Mouse (Mus musculus) midbrain, postnatal 0 days (tissue): ENCODE results near the gene Emg1. TPM values are rescaled to one million over a fixed set of nuclear protein-coding genes. Genes with fewer than 3 reads are reported as not detected.
"Not testable (repeated sequence)": the region's sequence is repeated elsewhere in the genome, so short reads cannot be mapped to it uniquely, and the experiment has no call there.

Source experiments
- ATAC-seq: fragments of 200-750 bp; cut with Nextera tagmentation; 2 replicates; pipeline ENCODE4 v1.8.0; 2017; ENCODE audit warnings: moderate number of reproducible peaks, mild to moderate bottlenecking, moderate TSS enrichment, moderate library complexity; ENCODE audit not compliant: low FRiP score
- DNase-seq: peaks from one replicate; pipeline ENCODE4 v3.0.0-alpha.2; 2015; ENCODE audit warnings: low spot score
- H3K27ac ChIP-seq: fragments of 300-500 bp; sonication (generic); 2 replicates; pipeline ENCODE4 v1.5.1; 2014; ENCODE audit warnings: low read depth, mild to moderate bottlenecking, low read length, mixed read lengths
- H3K27me3 ChIP-seq: fragments of 300-500 bp; sonication (generic); 2 replicates; pipeline ENCODE4 v1.6.1; 2014; ENCODE audit warnings: low read length, control low read depth, mixed read lengths; ENCODE audit not compliant: insufficient read depth
- H3K36me3 ChIP-seq: fragments of 300-500 bp; sonication (generic); 2 replicates; pipeline ENCODE4 v1.6.1; 2014; ENCODE audit warnings: low read length, control low read depth, mixed read lengths; ENCODE audit not compliant: insufficient read depth
- H3K4me1 ChIP-seq: fragments of 300-500 bp; sonication (generic); 2 replicates; pipeline ENCODE4 v1.6.1; 2014; ENCODE audit warnings: mild to moderate bottlenecking, control low read depth, antibody characterized with exemption, low read length, mixed read lengths; ENCODE audit not compliant: insufficient read depth
- H3K4me2 ChIP-seq: fragments of 300-500 bp; sonication (generic); 2 replicates; pipeline ENCODE4 v1.6.1; 2014; ENCODE audit warnings: low read depth, mild to moderate bottlenecking, low read length, mixed read lengths; ENCODE audit not compliant: poor library complexity, severe bottlenecking
- H3K4me3 ChIP-seq: fragments of 300-500 bp; sonication (generic); 2 replicates; pipeline ENCODE4 v1.5.1; 2014; ENCODE audit warnings: low read depth, mild to moderate bottlenecking, low read length, moderate library complexity
- H3K9ac ChIP-seq: fragments of 300-500 bp; sonication (generic); replicated peaks from 2 replicates; pipeline ENCODE4 v1.6.1; 2014; ENCODE audit warnings: mild to moderate bottlenecking, low read length, moderate library complexity, mixed read lengths; ENCODE audit not compliant: poor library complexity, severe bottlenecking
- H3K9me3 ChIP-seq: fragments of 300-500 bp; sonication (generic); 2 replicates; pipeline ENCODE4 v1.6.1; 2016; ENCODE audit warnings: low read length, control low read depth
- CTCF ChIP-seq: IDR thresholded peaks from 2 replicates; pipeline ENCODE4 v1.5.1; 2016; ENCODE audit warnings: antibody characterized with exemption, mild to moderate bottlenecking
- WGBS: fragments of 180-500 bp; shearing (Covaris S2); extraction: QIAGEN DNeasy Blood & Tissue Kit; methylation state at CpG from one replicate; pipeline ENCODE4 v1.1.7; 2014; 5-methylcytosine and 5-hydroxymethylcytosine counted together
- polyA plus RNA-seq: library from polyadenylated mRNA; unstranded; fragments of >200 nt; fragmentation: Nextera tagmentation; extraction: Ambion mirVana; gene quantifications from 2 replicates; pipeline ENCODE4 v1.2.1, GENCODE M21; 2015
- total RNA-seq: library from RNA; depleted of rRNA; stranded (reverse); fragments of >200 nt; gene quantifications from 2 replicates; pipeline ENCODE4 v1.2.3, GENCODE M21; 2014

Emg1 gene
- total and polyA plus RNA-seq, 2 experiments from 2014 or later, result 89.8 to 99.9 TPM

- H3K4me3 ChIP-seq, result no peak overlapping the region
- H3K4me1 ChIP-seq, result 0 out of 2 replicates have a peak, but pooled peaks cover 3% of the 10 kb centered on the region
- TF ChIP-seq CTCF, result no peak
- H3K9me3 ChIP-seq, result no peaks in the 10 kb centered on the region
- 79% methylated on average over 15 of the region's 15 CpGs for WGBS
- H3K36me3 ChIP-seq, result no peaks in the 10 kb centered on the region
- H3K27ac ChIP-seq, result no peak overlapping the region
- ATAC-seq, result no peak
- no peak overlapping the region for H3K9ac ChIP-seq
- no peak overlapping the region for H3K4me2 ChIP-seq
- no peak for DNase-seq
- no peaks in the 10 kb centered on the region for H3K27me3 ChIP-seq
These were observed 18.6 kb downstream of the Emg1 start for GRCm38 (mm10) chr6:124693243-124693981.

- H3K4me3 ChIP-seq, result no peak overlapping the region
- H3K27ac ChIP-seq, result no peak overlapping the region
- DNase-seq (no peak), ATAC-seq (no peak)
- WGBS, result 99% methylated on average over 3 of the region's 3 CpGs
- H3K27me3 ChIP-seq, result no peaks in the 10 kb centered on the region
- H3K36me3 ChIP-seq, result no peaks in the 10 kb centered on the region
- no peak overlapping the region for H3K9ac ChIP-seq
- 0 out of 2 replicates have a peak, but pooled peaks cover 3% of the 10 kb centered on the region for H3K4me1 ChIP-seq
- H3K9me3 ChIP-seq, result no peaks in the 10 kb centered on the region
- TF ChIP-seq CTCF, result no peak
- H3K4me2 ChIP-seq, result no peak overlapping the region
These were observed 21.5 kb downstream of the Emg1 start for GRCm38 (mm10) chr6:124690517-124690916.

GRCm38 (mm10) chr6:124689011-124689410, 23.0 kb downstream of the Emg1 start:
- Histone ChIP-seq H3K4me2 (no peak overlapping the region), H3K27me3 (no peaks in the 10 kb centered on the region), H3K4me1 (no peaks in the 10 kb centered on the region), H3K27ac (no peak overlapping the region), H3K9me3 (no peaks in the 10 kb centered on the region), H3K36me3 (no peaks in the 10 kb centered on the region), H3K4me3 (no peak overlapping the region), H3K9ac (no peak overlapping the region)
- ATAC-seq, result no peak
- DNase-seq, result no peak
- no peak for TF ChIP-seq CTCF
- 94% methylated on average over 3 of the region's 3 CpGs for WGBS

GRCm38 (mm10) chr6:124688151-124688758, 23.7 kb downstream of the Emg1 start:
- Histone ChIP-seq H3K4me1 (no peaks in the 10 kb centered on the region), H3K4me2 (no peak overlapping the region), H3K27me3 (no peaks in the 10 kb centered on the region), H3K9ac (no peak overlapping the region), H3K27ac (no peak overlapping the region), H3K9me3 (no peaks in the 10 kb centered on the region), H3K4me3 (no peak overlapping the region), H3K36me3 (no peaks in the 10 kb centered on the region)
- no peak for TF ChIP-seq CTCF
- DNase-seq (no peak), ATAC-seq (no peak)
- 85% methylated on average over 8 of the region's 8 CpGs for WGBS

GRCm38 (mm10) chr6:124686644-124687043, 25.3 kb downstream of the Emg1 start:
- not testable (repeated sequence) for DNase-seq, H3K4me2 ChIP-seq, H3K36me3 ChIP-seq, H3K4me3 ChIP-seq, ATAC-seq, H3K27me3 ChIP-seq, H3K27ac ChIP-seq, H3K9ac ChIP-seq, H3K9me3 ChIP-seq, H3K4me1 ChIP-seq
- WGBS, result 82% methylated on average over 1 of the region's 1 CpGs
- TF ChIP-seq CTCF, result peak; percentile 17; the same call in 1 of the 2 replicates
